Mouse (Mus musculus) testis, adult 2 months (tissue): ENCODE measurements at regions not wholly inside any gene's neighbourhood (a gene's known extent, or its start where the extent isn't known, plus 50 kb on each side); places are given as distances from the start of the nearest gene placed in this dataset.

Source experiments
- CTCF ChIP-seq: fragments of 200-500 bp; IDR thresholded peaks from 2 replicates; pipeline ENCODE4 v1.5.1; 2012; ENCODE audit warnings: low read depth, mild to moderate bottlenecking, inconsistent platforms, low read length, moderate library complexity; ENCODE audit not compliant: control insufficient read depth, insufficient read depth, insufficient replicate concordance
- POLR2A ChIP-seq: fragments of 200-500 bp; IDR thresholded peaks from 2 replicates; pipeline ENCODE4 v1.6.1; 2012; ENCODE audit warnings: low read depth, mild to moderate bottlenecking, inconsistent platforms, low read length, moderate library complexity; ENCODE audit not compliant: control insufficient read depth

DNA sequence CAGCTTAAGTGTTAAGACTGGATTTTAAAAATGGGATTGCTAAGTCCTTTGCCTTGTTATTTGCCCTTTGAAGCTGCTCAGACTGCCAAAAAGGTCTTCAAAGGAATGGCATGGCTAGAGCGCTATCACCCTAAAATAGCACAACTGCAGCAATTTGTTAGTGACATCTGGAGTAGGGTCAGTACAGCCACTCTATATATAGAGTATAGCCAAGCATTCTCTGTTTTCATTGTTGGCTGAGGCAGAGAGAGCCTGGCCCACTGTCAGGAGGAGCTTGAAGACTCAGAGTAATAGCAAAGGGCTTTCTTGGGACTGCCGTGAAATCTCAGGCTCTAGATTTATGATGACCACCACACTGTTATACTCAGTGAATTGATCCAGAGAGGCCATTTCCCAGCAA is 90.6 kb upstream of the Usp47 start:
- no peak for TF ChIP-seq POLR2A
- TF ChIP-seq CTCF, result no peak
